ENCODE assay signal across 21 mouse cellular contexts in genomic region chr15:26374946-26375345, GRCm38 (mm10).
DNase-seq lines count a peak whose midpoint lies in the region; ATAC-seq and TF ChIP-seq lines count a peak whose summit lies in the region.
"Had no signal": no experiment of that assay in that cellular context is flagged by ENCODE, and none has a peak within 500 bp of the region (broad histone marks: within the 10 kb centered on the region; RNA-seq: fewer than 3 reads in every experiment).

No protein-coding gene starts in this region.

- no peaks in the 10 kb centered on the region for H3K4me1 ChIP-seq in intestine, embryonic 15.5 days (replicated peaks)
- no peaks in the 10 kb centered on the region for H3K4me1 ChIP-seq in intestine, postnatal 0 days (replicated peaks; ENCODE audit: control insufficient read depth, insufficient read depth, low read length)
- peaks cover 5% of the 10 kb centered on the region for H3K4me1 ChIP-seq in embryonic fibroblast, embryonic 13.5 days (ENCODE audit: control insufficient read depth, insufficient read depth, low read length)
- no peaks in the 10 kb centered on the region for H3K4me1 ChIP-seq in kidney, embryonic 16.5 days (ENCODE audit: insufficient read depth, low read length)
- H3K4me1 ChIP-seq: embryonic facial prominence, embryonic 12.5 days; forebrain, embryonic 12.5 days; heart, embryonic 12.5 days; hindbrain, embryonic 15.5 days had no signal

- no peak overlapping the region for H3K4me2 ChIP-seq in intestine, embryonic 15.5 days (replicated peaks)
- no peak overlapping the region for H3K4me2 ChIP-seq in intestine, postnatal 0 days (replicated peaks; ENCODE audit: low read depth)
- H3K4me2 ChIP-seq in kidney, embryonic 16.5 days (replicated peaks; ENCODE audit: low read depth, low read length), result no peak overlapping the region
- H3K4me2 ChIP-seq: embryonic facial prominence, embryonic 12.5 days; forebrain, embryonic 12.5 days; heart, embryonic 12.5 days; hindbrain, embryonic 15.5 days had no signal

- H3K36me3 ChIP-seq in intestine, embryonic 15.5 days, result no peaks in the 10 kb centered on the region
- H3K36me3 ChIP-seq in intestine, postnatal 0 days (ENCODE audit: control insufficient read depth, insufficient read depth), result no peaks in the 10 kb centered on the region
- H3K36me3 ChIP-seq in kidney, embryonic 16.5 days (ENCODE audit: insufficient read depth, low read length), result no peaks in the 10 kb centered on the region
- H3K36me3 ChIP-seq: embryonic facial prominence, embryonic 12.5 days; forebrain, embryonic 12.5 days; G1E; heart, embryonic 12.5 days; hindbrain, embryonic 15.5 days had no signal

- H3K9me3 ChIP-seq in intestine, embryonic 15.5 days, result no peaks in the 10 kb centered on the region
- H3K9me3 ChIP-seq in intestine, postnatal 0 days (ENCODE audit: control insufficient read depth), result no peaks in the 10 kb centered on the region
- no peaks in the 10 kb centered on the region for H3K9me3 ChIP-seq in kidney, embryonic 16.5 days (ENCODE audit: low read length)
- H3K9me3 ChIP-seq: embryonic facial prominence, embryonic 12.5 days; forebrain, embryonic 12.5 days; G1E; heart, embryonic 12.5 days; hindbrain, embryonic 15.5 days had no signal

- DNase-seq in MN1 (ENCODE audit: low spot score), result peak; percentile 50
- no peak for DNase-seq in cerebellum, postnatal 14 days
- no peak for DNase-seq in spleen, adult 18-20 months
- DNase-seq: adrenal gland, postnatal 14 days; cerebellum, adult 2 months; cerebellum, postnatal 10 days; gastrocnemius, adult 2 months; gastrocnemius, postnatal 25 days; heart, postnatal 36 days had no signal

- H3K4me3 ChIP-seq in intestine, embryonic 15.5 days (replicated peaks), result no peak overlapping the region
- no peak overlapping the region for H3K4me3 ChIP-seq in intestine, postnatal 0 days (ENCODE audit: low read depth, low read length)
- no peak overlapping the region for H3K4me3 ChIP-seq in embryonic fibroblast, embryonic 13.5 days (ENCODE audit: insufficient read depth, low read length)
- no peak overlapping the region for H3K4me3 ChIP-seq in kidney, embryonic 16.5 days (ENCODE audit: low read length)
- H3K4me3 ChIP-seq: embryonic facial prominence, embryonic 12.5 days; forebrain, embryonic 12.5 days; gastrocnemius, adult 2 months; heart, embryonic 12.5 days; hindbrain, embryonic 15.5 days had no signal

- no peak overlapping the region for H3K27ac ChIP-seq in intestine, embryonic 15.5 days
- no peak overlapping the region for H3K27ac ChIP-seq in intestine, postnatal 0 days (ENCODE audit: low read depth, low read length)
- peak overlapping the region; percentile 72; the same call in 1 of the 2 replicates for H3K27ac ChIP-seq in embryonic fibroblast, embryonic 13.5 days (ENCODE audit: insufficient read depth, low read length)
- no peak overlapping the region for H3K27ac ChIP-seq in kidney, embryonic 16.5 days (ENCODE audit: low read length)
- H3K27ac ChIP-seq: embryonic facial prominence, embryonic 12.5 days; forebrain, embryonic 12.5 days; gastrocnemius, adult 2 months; hindbrain, embryonic 15.5 days had no signal

- TF ChIP-seq POLR2A in embryonic fibroblast, embryonic 13.5 days (IDR thresholded peaks at IDR 0.05; ENCODE audit: low read depth, low read length), result no peak

- no peak overlapping the region for H3K9ac ChIP-seq in intestine, embryonic 15.5 days
- H3K9ac ChIP-seq in intestine, postnatal 0 days (ENCODE audit: low read depth, low read length), result no peak overlapping the region
- H3K9ac ChIP-seq in kidney, embryonic 16.5 days (replicated peaks; ENCODE audit: low read length), result no peak overlapping the region
- H3K9ac ChIP-seq: embryonic facial prominence, embryonic 12.5 days; forebrain, embryonic 12.5 days; heart, embryonic 12.5 days; hindbrain, embryonic 15.5 days had no signal

- H3K27me3 ChIP-seq in intestine, embryonic 15.5 days (replicated peaks), result no peaks in the 10 kb centered on the region
- H3K27me3 ChIP-seq in intestine, postnatal 0 days (replicated peaks; ENCODE audit: control insufficient read depth, insufficient read depth, low read length), result no peaks in the 10 kb centered on the region
- H3K27me3 ChIP-seq in kidney, embryonic 16.5 days (ENCODE audit: insufficient read depth, low read length), result no peaks in the 10 kb centered on the region
- H3K27me3 ChIP-seq: embryonic facial prominence, embryonic 12.5 days; forebrain, embryonic 12.5 days; heart, embryonic 12.5 days; hindbrain, embryonic 15.5 days had no signal

- WGBS in intestine, embryonic 15.5 days, result 83% methylated on average over 3 of the region's 3 CpGs
- 92% methylated on average over 3 of the region's 3 CpGs for WGBS in intestine, postnatal 0 days
- WGBS in kidney, embryonic 16.5 days, result 85% methylated on average over 3 of the region's 3 CpGs

- no peak for TF ChIP-seq CTCF in intestine, postnatal 0 days (IDR thresholded peaks at IDR 0.05; ENCODE audit: low read depth)
- no peak for TF ChIP-seq CTCF in embryonic fibroblast, embryonic 13.5 days (IDR thresholded peaks at IDR 0.05; ENCODE audit: borderline replicate concordance, insufficient read depth, low read length)

- peak; percentile 15; the same call in 1 of the 2 replicates for ATAC-seq in intestine, embryonic 15.5 days
- no peak for ATAC-seq in intestine, postnatal 0 days
- ATAC-seq in kidney, embryonic 16.5 days (ENCODE audit: low FRiP score, low TSS enrichment), result no peak
- ATAC-seq: activated CD4-positive, CD25-positive, alpha-beta regulatory T cell, adult 4 months; CD4-positive, CD25-positive, alpha-beta regulatory T cell, adult 4 months; forebrain, embryonic 16.5 days had no signal
